Mouse (Mus musculus) left cerebral cortex, postnatal 25 days (tissue): ENCODE measurements at regions not wholly inside any gene's neighbourhood (a gene's known extent, or its start where the extent isn't known, plus 50 kb on each side); places are given as distances from the start of the nearest gene placed in this dataset.

Experiments
- DNase-seq, 2 experiments: peaks; one replicate each; pipeline ENCODE4 v3.0.0; 2022; ENCODE audit warnings: low spot score in 2 of 2, mixed read lengths in 1 of 2
- intact Hi-C: fragments of 180-260 bp; cut with DNase I; formaldehyde crosslinking; loops from one replicate; pipeline ENCODE4 v1.15.1; 2025

GRCm38 (mm10) chr3:46075646-46076045 is 372.4 kb downstream of the Pabpc4l start:
- intact Hi-C loops = no loop called here
- DNase-seq = no peak

DNA sequence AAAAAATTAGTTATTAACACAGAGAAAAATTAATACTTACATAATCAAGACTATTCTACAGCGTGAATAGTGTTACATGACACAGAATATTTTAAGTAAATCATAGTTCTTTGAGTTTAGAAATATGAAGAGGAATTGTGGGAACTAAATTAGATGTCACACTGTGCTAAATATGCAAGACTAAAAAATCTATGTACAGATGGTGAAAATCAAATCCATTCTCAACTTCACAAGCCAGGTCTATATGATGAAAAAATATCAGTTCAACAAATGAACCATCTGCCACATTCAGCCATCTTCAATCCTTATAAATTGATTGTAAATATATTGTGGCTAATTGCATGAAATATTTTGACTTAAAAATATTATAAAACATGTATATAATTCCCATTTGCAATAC is 393.2 kb downstream of the Pabpc4l start:
- intact Hi-C loops = loop anchor here (10.0 kb wide), 1 partner anchor 530 kb away; no protein-coding TSS in a partner anchor
- peak in 1 of 2 experiments; percentile 24 for DNase-seq

DNA sequence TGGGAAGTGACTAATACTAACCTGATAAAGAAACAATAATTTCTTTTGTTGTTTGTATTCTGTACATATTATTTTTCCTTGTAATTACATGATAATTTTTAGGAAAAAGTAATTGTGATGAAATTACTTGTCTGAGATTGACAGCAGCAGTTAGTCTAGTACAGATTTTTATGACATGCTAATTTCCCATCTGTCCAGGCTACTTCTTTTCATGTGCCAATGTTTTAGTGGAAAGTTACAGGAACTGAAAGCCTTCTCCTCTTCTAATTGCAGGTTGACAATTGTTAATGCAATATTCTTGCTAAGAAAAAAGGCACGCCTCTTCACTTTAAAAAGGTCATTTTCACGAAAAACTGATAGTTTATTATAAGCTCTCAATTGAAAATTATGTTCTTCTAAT is 414.0 kb downstream of the Pabpc4l start:
- intact Hi-C loops = no loop called here
- no peak for DNase-seq
